ENCODE assay signal across 16 mouse cellular contexts in the genomic region with DNA sequence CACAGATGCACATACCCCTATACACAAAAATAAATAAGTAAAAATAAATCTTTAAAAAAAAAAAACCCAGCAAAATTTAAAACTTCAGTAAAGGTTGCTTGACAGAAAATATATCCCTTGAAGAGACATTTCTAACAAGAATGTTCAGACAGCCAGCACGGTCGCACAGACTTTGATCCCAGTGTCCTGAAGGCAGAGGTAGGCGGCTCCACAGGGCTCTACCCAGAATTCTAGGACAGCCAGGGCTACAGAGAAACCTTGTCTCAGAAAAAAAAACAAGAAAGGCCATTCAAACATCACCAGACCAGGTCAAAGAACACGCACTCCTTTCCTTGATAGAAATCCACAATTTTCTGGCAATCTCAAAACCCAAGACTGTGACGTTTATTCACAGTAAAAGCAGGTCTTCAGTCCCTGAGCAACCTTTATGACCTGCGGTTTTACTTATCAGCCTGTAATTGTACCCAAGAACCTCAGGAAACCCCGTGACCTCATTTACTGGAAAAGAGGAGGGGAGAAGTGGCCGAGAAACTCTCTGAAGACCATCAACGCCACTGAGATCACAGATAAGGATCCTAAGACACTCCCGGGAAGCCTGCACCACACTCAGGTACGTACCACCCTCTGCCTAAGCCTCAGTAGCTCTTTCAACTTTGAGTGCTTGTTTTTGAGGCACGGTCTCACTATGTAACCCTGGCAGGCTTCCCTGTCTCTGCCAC. TPM values are rescaled to one million over a fixed set of nuclear protein-coding genes. Genes with fewer than 3 reads are reported as not detected.
DNase-seq lines count a peak whose midpoint lies in the region; ATAC-seq and TF ChIP-seq lines count a peak whose summit lies in the region.
"Had no signal": no experiment of that assay in that cellular context is flagged by ENCODE, and none has a peak within 500 bp of the region (broad histone marks: within the 10 kb centered on the region; RNA-seq: fewer than 3 reads in every experiment).

No protein-coding gene starts in this region.

- peaks cover 5% of the 10 kb centered on the region; the same call in 1 of the 2 replicates for H3K4me1 ChIP-seq in testis, adult 2 months (ENCODE audit: control insufficient read depth, insufficient read depth, low read length)
- peaks cover 7% of the 10 kb centered on the region; the same call in 1 of the 2 replicates for H3K4me1 ChIP-seq in kidney, postnatal 0 days (replicated peaks; ENCODE audit: insufficient read depth, low read length)
- H3K4me1 ChIP-seq in midbrain, embryonic 16.5 days (ENCODE audit: control insufficient read depth, insufficient read depth, low read length): no peaks in the 10 kb centered on the region
- H3K4me1 ChIP-seq in forebrain, embryonic 13.5 days: no peaks in the 10 kb centered on the region
- H3K4me1 ChIP-seq: forebrain, embryonic 15.5 days; midbrain, embryonic 12.5 days had no signal

- no peak for ATAC-seq in kidney, postnatal 0 days (replicated peaks; ENCODE audit: low FRiP score, low read depth)
- ATAC-seq in midbrain, embryonic 16.5 days: no peak
- no peak for ATAC-seq in forebrain, embryonic 13.5 days
- ATAC-seq: forebrain, embryonic 15.5 days had no signal

- intact Hi-C loops in heart, postnatal 36 days (cut with DNase I): no loop called here

- no peak overlapping the region for H3K9ac ChIP-seq in kidney, postnatal 0 days (ENCODE audit: low read depth, low read length)
- H3K9ac ChIP-seq in midbrain, embryonic 16.5 days (ENCODE audit: low read depth, low read length): no peak overlapping the region
- H3K9ac ChIP-seq in forebrain, embryonic 13.5 days: no peak overlapping the region
- H3K9ac ChIP-seq: forebrain, embryonic 15.5 days; lung, embryonic 15.5 days; midbrain, embryonic 12.5 days had no signal

- no peak overlapping the region for H3K4me3 ChIP-seq in testis, adult 2 months (ENCODE audit: control insufficient read depth, low read depth, low read length)
- H3K4me3 ChIP-seq in kidney, postnatal 0 days (replicated peaks; ENCODE audit: low read depth, low read length): no peak overlapping the region
- H3K4me3 ChIP-seq in midbrain, embryonic 16.5 days (ENCODE audit: low read depth, low read length): no peak overlapping the region
- H3K4me3 ChIP-seq in forebrain, embryonic 13.5 days: no peak overlapping the region
- H3K4me3 ChIP-seq: forebrain, embryonic 15.5 days; gastrocnemius, adult 2 months; limb, embryonic 10.5 days; lung, embryonic 15.5 days; midbrain, embryonic 12.5 days had no signal

- no peak for TF ChIP-seq CTCF in testis, adult 2 months (IDR thresholded peaks at IDR 0.05; ENCODE audit: control insufficient read depth, insufficient read depth, insufficient replicate concordance, low read depth, low read length)
- no peak for TF ChIP-seq CTCF in kidney, postnatal 0 days (IDR thresholded peaks at IDR 0.05; ENCODE audit: low read depth)

- peak; percentile 58 for DNase-seq in heart, adult 11 months
- DNase-seq in heart, postnatal 36 days: no peak
- DNase-seq in testis, postnatal 14 days (ENCODE audit: low spot score): no peak
- no peak for DNase-seq in kidney, postnatal 0 days (ENCODE audit: low spot score)
- DNase-seq in yolk sac, embryonic 10.5 days (ENCODE audit: low spot score): peak; percentile 71
- DNase-seq: adrenal gland, postnatal 25 days; gastrocnemius, adult 2 months; heart, postnatal 4 days; layer of hippocampus, postnatal 36 days had no signal

- no peak for TF ChIP-seq POLR2A in testis, adult 2 months (IDR thresholded peaks at IDR 0.05; ENCODE audit: control insufficient read depth, low read depth, low read length)

- H3K9me3 ChIP-seq in kidney, postnatal 0 days (replicated peaks; ENCODE audit: low read length): no peaks in the 10 kb centered on the region
- H3K9me3 ChIP-seq in midbrain, embryonic 16.5 days (replicated peaks; ENCODE audit: control insufficient read depth, low read length, poor library complexity, severe bottlenecking): no peaks in the 10 kb centered on the region
- H3K9me3 ChIP-seq in forebrain, embryonic 13.5 days (replicated peaks): no peaks in the 10 kb centered on the region
- H3K9me3 ChIP-seq: forebrain, embryonic 15.5 days; limb, embryonic 10.5 days; lung, embryonic 15.5 days had no signal

- peak overlapping the region; percentile 36; the same call in 1 of the 2 replicates for H3K27ac ChIP-seq in testis, adult 2 months (ENCODE audit: control insufficient read depth, insufficient read depth, low read depth, low read length)
- 0 out of 2 replicates have a peak overlapping the region, but pooled peaks have one; percentile 13 for H3K27ac ChIP-seq in kidney, postnatal 0 days
- H3K27ac ChIP-seq in midbrain, embryonic 16.5 days (ENCODE audit: low read length): no peak overlapping the region
- no peak overlapping the region for H3K27ac ChIP-seq in forebrain, embryonic 13.5 days
- H3K27ac ChIP-seq: forebrain, embryonic 15.5 days; gastrocnemius, adult 2 months; limb, embryonic 10.5 days; lung, embryonic 15.5 days; midbrain, embryonic 12.5 days had no signal

- H3K36me3 ChIP-seq in testis, adult 2 months (ENCODE audit: control insufficient read depth, insufficient read depth, low read length): no peaks in the 10 kb centered on the region; the same call in 1 of the 2 replicates
- H3K36me3 ChIP-seq in kidney, postnatal 0 days (ENCODE audit: insufficient read depth, low read length): no peaks in the 10 kb centered on the region
- H3K36me3 ChIP-seq in midbrain, embryonic 16.5 days (ENCODE audit: control insufficient read depth, insufficient read depth, low read length): peaks cover 5% of the 10 kb centered on the region; the same call in 1 of the 2 replicates
- H3K36me3 ChIP-seq in forebrain, embryonic 13.5 days (ENCODE audit: poor library complexity, severe bottlenecking): peaks cover 19% of the 10 kb centered on the region

- 64% methylated on average over 12 of the region's 12 CpGs for WGBS in kidney, postnatal 0 days
- WGBS in midbrain, embryonic 16.5 days: 88% methylated on average over 12 of the region's 12 CpGs
- WGBS in forebrain, embryonic 13.5 days: 86% methylated on average over 12 of the region's 12 CpGs

- no peaks in the 10 kb centered on the region for H3K27me3 ChIP-seq in testis, adult 2 months (ENCODE audit: control insufficient read depth, insufficient read depth, low read length)
- H3K27me3 ChIP-seq in kidney, postnatal 0 days (ENCODE audit: insufficient read depth, low read length): no peaks in the 10 kb centered on the region
- H3K27me3 ChIP-seq in midbrain, embryonic 16.5 days (ENCODE audit: control insufficient read depth, insufficient read depth, low read depth, low read length): no peaks in the 10 kb centered on the region
- H3K27me3 ChIP-seq in forebrain, embryonic 13.5 days: no peaks in the 10 kb centered on the region
- H3K27me3 ChIP-seq: forebrain, embryonic 15.5 days; lung, embryonic 15.5 days; midbrain, embryonic 12.5 days had no signal

- no peak overlapping the region for H3K4me2 ChIP-seq in kidney, postnatal 0 days (ENCODE audit: low read length)
- no peak overlapping the region for H3K4me2 ChIP-seq in midbrain, embryonic 16.5 days (ENCODE audit: low read length)
- H3K4me2 ChIP-seq in forebrain, embryonic 13.5 days: no peak overlapping the region
- H3K4me2 ChIP-seq: forebrain, embryonic 15.5 days; lung, embryonic 15.5 days; midbrain, embryonic 12.5 days had no signal

RNA-seq across cellular contexts. Expression of gene Soat1, which starts 11.7 kb away (rescaled TPM):
- total RNA-seq in heart, postnatal 36 days (2021): 1 to 10 TPM; 7.9 to 8.9 TPM
- 32.4 and 34.4 TPM in 2 replicates for polyA plus RNA-seq in testis, adult 2 months (2012; rRNA removed)
- polyA plus RNA-seq in kidney, postnatal 0 days (2015; fragmentation: Nextera tagmentation; extraction: Ambion mirVana): 30.5 and 37.9 TPM in 2 replicates
- 9.9 and 10.1 TPM in 2 replicates for polyA plus RNA-seq in midbrain, embryonic 16.5 days (2015; fragmentation: Nextera tagmentation; extraction: Ambion mirVana)
- polyA plus RNA-seq in forebrain, embryonic 13.5 days (2015; fragmentation: Nextera tagmentation; extraction: Ambion mirVana): 16.0 and 18.1 TPM in 2 replicates

RNA-seq across cellular contexts. Expression of gene Axdnd1, which starts 41.5 kb away (rescaled TPM):
- total RNA-seq in heart, postnatal 36 days (2021): not detected
- polyA plus RNA-seq in testis, adult 2 months (2012; rRNA removed): 151 and 198 TPM in 2 replicates
- polyA plus RNA-seq in kidney, postnatal 0 days (2015; fragmentation: Nextera tagmentation; extraction: Ambion mirVana): 0.11 and 0.27 TPM in 2 replicates
- 0.10 and 0.24 TPM in 2 replicates for polyA plus RNA-seq in midbrain, embryonic 16.5 days (2015; fragmentation: Nextera tagmentation; extraction: Ambion mirVana)
- polyA plus RNA-seq in forebrain, embryonic 13.5 days (2015; fragmentation: Nextera tagmentation; extraction: Ambion mirVana): 0.30 and 0.33 TPM in 2 replicates
- total RNA-seq: gastrocnemius, adult 2 months had no signal
- polyA plus RNA-seq: midbrain, embryonic 12.5 days had no signal

Comparison
In these comparisons a context has a peak if more than half of its experiments do, and no peak if none do; other contexts are left out.
1. DNase-seq: peak in heart, adult 11 months (single experiment) and yolk sac, embryonic 10.5 days (single experiment); none in heart, postnatal 36 days (0 of 2), testis, postnatal 14 days (single experiment) and kidney, postnatal 0 days (single experiment).
2. H3K27ac ChIP-seq: peak in testis, adult 2 months (single experiment) and kidney, postnatal 0 days (single experiment); none in midbrain, embryonic 16.5 days (single experiment) and forebrain, embryonic 13.5 days (single experiment).
3. RNA of gene Axdnd1, which starts 41.5 kb away (polyA plus RNA-seq): 151 to 198 TPM in testis, adult 2 months; 0.30 to 0.33 TPM in forebrain, embryonic 13.5 days, 0.11 to 0.27 TPM in kidney, postnatal 0 days and 0.10 to 0.24 TPM in midbrain, embryonic 16.5 days; every median in the first group is over 100 times any median in the second.